Mouse (Mus musculus) limb, embryonic 15.5 days (tissue): ENCODE measurements around the gene Itga5. TPM values are rescaled to one million over a fixed set of nuclear protein-coding genes. Genes with fewer than 3 reads are reported as not detected.
"Not testable (repeated sequence)": the region's sequence is repeated elsewhere in the genome, so short reads cannot be mapped to it uniquely, and the experiment has no call there.

ENCODE experiments used
- ATAC-seq: fragments of 200-750 bp; cut with Nextera tagmentation; 2 replicates; pipeline ENCODE4 v1.8.0; 2017; ENCODE audit warnings: low read depth, moderate TSS enrichment; ENCODE audit not compliant: insufficient number of reproducible peaks, low FRiP score, low TSS enrichment
- H3K27ac ChIP-seq: fragments of 300-500 bp; sonication (generic); 2 replicates; pipeline ENCODE4 v1.5.1; 2015; ENCODE audit warnings: moderate library complexity, mild to moderate bottlenecking, inconsistent platforms
- H3K27me3 ChIP-seq: fragments of 300-500 bp; sonication (generic); 2 replicates; pipeline ENCODE4 v1.6.1; 2015; ENCODE audit warnings: inconsistent platforms
- H3K36me3 ChIP-seq: fragments of 300-500 bp; sonication (generic); 2 replicates; pipeline ENCODE4 v1.6.1; 2015; ENCODE audit warnings: inconsistent platforms
- H3K4me1 ChIP-seq: fragments of 300-500 bp; sonication (generic); 2 replicates; pipeline ENCODE4 v1.6.1; 2015; ENCODE audit warnings: inconsistent platforms
- H3K4me2 ChIP-seq: fragments of 300-500 bp; sonication (generic); 2 replicates; pipeline ENCODE4 v1.6.1; 2015; ENCODE audit warnings: mild to moderate bottlenecking, inconsistent platforms
- H3K4me3 ChIP-seq: fragments of 300-500 bp; sonication (generic); 2 replicates; pipeline ENCODE4 v1.5.1; 2015; ENCODE audit warnings: mild to moderate bottlenecking, inconsistent platforms
- H3K9ac ChIP-seq: fragments of 300-500 bp; sonication (generic); 2 replicates; pipeline ENCODE4 v1.6.1; 2015; ENCODE audit warnings: inconsistent platforms
- H3K9me3 ChIP-seq: fragments of 300-500 bp; sonication (generic); 2 replicates; pipeline ENCODE4 v1.6.1; 2016; ENCODE audit warnings: inconsistent platforms
- WGBS: fragments of 180-500 bp; shearing (Covaris S2); methylation state at CpG from one replicate; pipeline ENCODE4 v1.1.7; 2015; 5-methylcytosine and 5-hydroxymethylcytosine counted together
- polyA plus RNA-seq: library from polyadenylated mRNA; unstranded; fragments of >200 nt; fragmentation: Nextera tagmentation; extraction: Ambion mirVana; gene quantifications from 2 replicates; pipeline ENCODE4 v1.2.1, GENCODE M21; 2015

The Itga5 gene
- 62.0 and 64.9 TPM in 2 replicates for polyA plus RNA-seq

DNA sequence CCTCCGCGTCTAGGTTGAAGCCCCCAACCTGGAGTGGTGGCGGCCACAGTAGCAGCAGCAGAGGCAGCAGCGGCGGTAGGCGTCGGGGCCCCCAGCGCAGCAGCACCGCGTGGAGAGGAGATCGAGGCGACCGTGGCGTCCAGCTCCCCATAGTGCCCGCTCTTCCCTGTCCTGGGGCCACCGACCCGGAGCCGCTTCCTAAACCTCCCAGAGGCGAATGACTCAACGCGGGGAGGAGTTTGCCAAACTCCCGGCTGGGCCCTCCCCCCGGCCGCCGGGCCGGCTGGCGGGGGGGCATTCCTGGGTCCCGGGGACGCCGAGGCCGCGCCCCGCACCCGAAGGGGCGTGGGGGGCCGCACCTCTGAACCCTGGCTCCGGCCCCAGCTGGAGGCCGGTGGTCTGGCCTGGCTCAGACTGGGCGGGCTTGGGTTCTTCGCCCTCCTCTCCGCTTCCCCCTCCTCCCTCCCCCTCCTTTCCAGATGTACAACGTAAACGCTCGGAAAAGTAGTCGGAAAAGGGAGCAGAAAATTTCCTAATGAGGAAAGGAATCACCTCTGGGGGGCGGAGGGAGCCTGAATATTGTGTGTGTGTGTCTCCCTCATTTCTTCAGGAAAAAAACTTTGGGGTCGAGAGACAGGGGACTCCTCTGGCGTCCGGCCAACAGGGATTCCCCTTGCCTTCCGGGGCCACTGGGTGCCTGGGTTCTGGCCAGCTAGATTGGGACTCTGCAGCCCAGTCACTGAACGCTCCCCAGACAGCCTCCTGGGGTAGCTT, at the start of gene Itga5:
Itga5 (minus strand) TSS at position 388 of the 774 bp plus-strand sequence.
- H3K9me3 ChIP-seq, result no peaks in the 10 kb centered on the region
- WGBS, result 1% methylated on average over 49 of the region's 51 CpGs
- H3K4me2 ChIP-seq, result peak within 1 kb of the TSS; percentile 56
- peaks cover 41% of the 10 kb centered on the region for H3K4me1 ChIP-seq
- ATAC-seq, result peak; percentile 72
- H3K27ac ChIP-seq, result peak within 1 kb of the TSS; percentile 95
- no peaks in the 10 kb centered on the region for H3K27me3 ChIP-seq
- H3K4me3 ChIP-seq, result peak within 1 kb of the TSS; percentile 96
- no peaks in the 10 kb centered on the region for H3K36me3 ChIP-seq
- peak within 1 kb of the TSS; percentile 97 for H3K9ac ChIP-seq

DNA sequence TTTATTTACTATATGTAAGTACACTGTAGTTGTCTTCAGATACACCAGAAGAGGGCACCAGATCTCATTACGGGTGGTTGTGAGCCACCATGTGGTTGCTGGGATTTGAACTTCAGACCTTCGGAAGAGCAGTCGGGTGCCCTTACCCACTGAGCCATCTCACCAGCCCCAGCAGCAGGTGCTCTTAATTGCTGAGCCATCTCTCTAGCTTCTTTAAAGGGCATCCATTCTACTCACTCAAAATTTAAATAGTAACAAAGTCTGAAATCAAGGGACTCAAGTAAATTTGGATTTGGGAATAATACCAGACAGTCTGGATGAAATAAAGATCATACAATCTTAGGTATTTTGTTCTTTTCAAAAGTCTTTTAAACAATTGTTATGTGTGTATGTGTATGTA, 39.0 kb upstream of the Itga5 start:
- H3K27ac ChIP-seq, ATAC-seq, H3K4me1 ChIP-seq, H3K9me3 ChIP-seq, H3K4me2 ChIP-seq, H3K27me3 ChIP-seq, H3K9ac ChIP-seq, H3K36me3 ChIP-seq, H3K4me3 ChIP-seq: not testable (repeated sequence)
- 81% methylated on average over 3 of the region's 3 CpGs for WGBS

DNA sequence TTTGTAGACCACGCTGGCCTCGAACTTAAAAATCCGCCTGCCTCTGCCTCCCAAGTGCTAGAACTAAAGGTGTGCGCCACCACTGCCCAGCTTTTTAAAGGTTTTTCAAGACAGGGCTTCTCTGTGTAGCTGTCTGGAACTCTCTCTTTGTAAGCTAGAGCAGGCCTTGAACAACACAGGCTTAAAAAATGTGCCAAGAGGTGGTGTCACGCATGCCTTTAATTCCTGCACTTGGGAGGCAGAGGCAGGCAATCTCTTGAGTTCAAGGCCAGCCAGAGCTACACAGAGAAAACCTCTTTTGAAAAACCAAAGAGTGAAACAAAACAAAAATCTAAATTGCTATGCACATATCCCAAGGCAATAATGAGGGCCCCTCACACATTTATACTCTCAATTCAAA, 34.8 kb upstream of the Itga5 start:
- H3K9ac ChIP-seq, result no peak overlapping the region
- no peaks in the 10 kb centered on the region for H3K36me3 ChIP-seq
- no peaks in the 10 kb centered on the region for H3K4me1 ChIP-seq
- no peak for ATAC-seq
- no peak overlapping the region for H3K4me3 ChIP-seq
- no peak overlapping the region for H3K4me2 ChIP-seq
- H3K27me3 ChIP-seq, result no peaks in the 10 kb centered on the region
- H3K27ac ChIP-seq, result no peak overlapping the region
- WGBS, result 92% methylated on average over 5 of the region's 5 CpGs
- H3K9me3 ChIP-seq, result no peaks in the 10 kb centered on the region

DNA sequence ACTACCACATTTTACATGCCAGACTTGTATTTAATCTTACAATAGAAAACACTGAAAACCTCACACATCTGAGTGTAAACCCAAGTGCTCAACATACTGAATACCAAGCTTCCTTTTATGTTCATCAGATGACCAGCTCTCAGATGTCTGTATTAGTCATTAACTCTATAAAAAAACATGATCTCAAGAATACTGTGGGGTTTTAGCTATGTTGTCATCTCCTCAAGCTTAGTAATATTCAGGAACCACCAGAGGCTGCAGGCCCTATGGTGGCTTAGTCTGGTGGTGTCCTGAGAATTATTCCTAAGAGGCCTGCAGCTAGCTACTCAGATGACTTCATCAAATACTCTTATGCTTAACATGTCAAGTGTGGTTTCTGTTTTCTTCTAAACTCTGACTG, 27.0 kb upstream of the Itga5 start:
- no peak for ATAC-seq

GRCm38 (mm10) chr15:103388556-103389145, 22.1 kb upstream of the Itga5 start:
- no peaks in the 10 kb centered on the region for H3K27me3 ChIP-seq
- no peaks in the 10 kb centered on the region for H3K9me3 ChIP-seq
- H3K27ac ChIP-seq, result no peak overlapping the region
- no peak overlapping the region for H3K4me2 ChIP-seq
- H3K36me3 ChIP-seq, result no peaks in the 10 kb centered on the region
- ATAC-seq, result no peak
- H3K9ac ChIP-seq, result no peak overlapping the region
- 44% methylated on average over 4 of the region's 4 CpGs for WGBS
- no peak overlapping the region for H3K4me3 ChIP-seq
- H3K4me1 ChIP-seq, result peaks cover 7% of the 10 kb centered on the region

More for the DNA sequence above, 27.0 kb upstream of the Itga5 start:
- no peak overlapping the region for H3K4me2 ChIP-seq
- H3K9ac ChIP-seq, result no peak overlapping the region
- H3K36me3 ChIP-seq, result no peaks in the 10 kb centered on the region
- H3K4me3 ChIP-seq, result no peak overlapping the region
- no peaks in the 10 kb centered on the region for H3K27me3 ChIP-seq
- H3K27ac ChIP-seq, result no peak overlapping the region
- no peaks in the 10 kb centered on the region for H3K4me1 ChIP-seq
- H3K9me3 ChIP-seq, result no peaks in the 10 kb centered on the region

GRCm38 (mm10) chr15:103383771-103384488, 17.4 kb upstream of the Itga5 start:
- H3K4me3 ChIP-seq, result no peak overlapping the region
- 61% methylated on average over 7 of the region's 7 CpGs for WGBS

DNA sequence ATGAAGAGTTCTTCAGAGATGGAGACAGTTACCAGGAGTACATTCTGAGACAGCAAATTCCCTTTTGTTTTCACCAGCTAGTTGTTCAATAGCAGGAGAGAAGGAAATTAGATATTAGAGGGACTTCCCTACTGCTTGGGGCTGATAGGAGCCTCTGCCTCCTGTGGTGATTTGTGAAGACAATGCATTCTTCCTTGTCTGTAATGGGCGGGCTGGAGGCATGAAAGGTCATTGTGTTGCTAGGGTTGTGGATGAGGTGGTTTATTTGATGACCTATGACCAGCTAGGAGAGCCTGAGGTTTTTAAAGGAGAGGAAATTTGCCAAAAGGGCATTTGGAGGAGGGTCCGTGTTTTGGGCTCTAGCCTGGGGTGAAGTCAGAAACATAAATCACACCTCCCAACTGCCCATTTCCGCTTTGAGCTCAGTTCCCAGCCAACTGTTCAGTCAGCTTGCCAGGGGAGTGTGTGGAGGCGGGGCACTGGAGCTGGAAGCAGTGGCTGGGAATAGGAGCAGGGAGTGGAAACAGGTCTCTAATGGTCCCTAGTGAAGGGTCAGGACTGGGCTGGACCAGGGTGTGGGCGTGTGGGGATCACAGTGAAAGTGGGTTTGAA, 16.3 kb upstream of the Itga5 start:
- no peak overlapping the region for H3K4me3 ChIP-seq
- H3K36me3 ChIP-seq, result no peaks in the 10 kb centered on the region
- no peak overlapping the region for H3K9ac ChIP-seq
- peak; percentile 69; the same call in 1 of the 2 replicates for ATAC-seq
- no peaks in the 10 kb centered on the region for H3K9me3 ChIP-seq
- 28% methylated on average over 5 of the region's 5 CpGs for WGBS
- H3K27me3 ChIP-seq, result no peaks in the 10 kb centered on the region
- H3K4me1 ChIP-seq, result peaks cover 28% of the 10 kb centered on the region
- no peak overlapping the region for H3K4me2 ChIP-seq
- no peak overlapping the region for H3K27ac ChIP-seq

More at GRCm38 (mm10) chr15:103383771-103384488, 17.4 kb upstream of the Itga5 start:
- no peaks in the 10 kb centered on the region for H3K9me3 ChIP-seq
- 0 out of 2 replicates have a peak overlapping the region, but pooled peaks have one; percentile 7 for H3K27ac ChIP-seq
- H3K9ac ChIP-seq, result no peak overlapping the region
- peaks cover 18% of the 10 kb centered on the region for H3K4me1 ChIP-seq
- no peaks in the 10 kb centered on the region for H3K27me3 ChIP-seq
- no peak overlapping the region for H3K4me2 ChIP-seq
- no peak for ATAC-seq
- H3K36me3 ChIP-seq, result no peaks in the 10 kb centered on the region

DNA sequence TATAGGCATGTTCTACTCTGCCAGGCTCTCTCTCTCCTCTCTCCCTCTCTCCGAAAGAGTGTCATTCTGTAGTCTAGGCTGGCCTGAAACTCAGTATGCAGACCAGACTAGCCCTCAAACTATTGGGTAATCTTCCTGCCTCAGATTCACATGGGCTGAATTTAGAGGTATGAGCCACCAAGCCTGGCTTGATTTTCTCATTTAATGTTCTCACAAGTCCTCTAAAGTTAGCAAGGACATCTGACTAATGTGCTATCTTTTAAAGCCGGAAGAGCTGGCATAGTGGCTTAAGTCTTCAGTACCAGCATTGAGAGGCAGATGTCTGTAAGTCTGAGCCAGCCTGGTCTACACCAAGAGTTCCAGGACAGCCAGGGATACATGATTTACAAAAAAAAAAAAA, 15.5 kb upstream of the Itga5 start:
- Histone ChIP-seq H3K9me3 (no peaks in the 10 kb centered on the region), H3K27me3 (no peaks in the 10 kb centered on the region), H3K36me3 (no peaks in the 10 kb centered on the region), H3K4me3 (no peak overlapping the region), H3K27ac (no peak overlapping the region), H3K4me2 (no peak overlapping the region), H3K4me1 (peaks cover 36% of the 10 kb centered on the region), H3K9ac (no peak overlapping the region)
- WGBS, result 87% methylated on average over 2 of the region's 2 CpGs
- ATAC-seq, result no peak

- no peak overlapping the region for H3K4me2 ChIP-seq
- H3K9me3 ChIP-seq, result no peaks in the 10 kb centered on the region
- no peaks in the 10 kb centered on the region for H3K36me3 ChIP-seq
- no peaks in the 10 kb centered on the region for H3K27me3 ChIP-seq
- no peak overlapping the region for H3K4me3 ChIP-seq
- H3K27ac ChIP-seq, result peak overlapping the region; percentile 75; the same call in 1 of the 2 replicates
- ATAC-seq, result no peak
- H3K9ac ChIP-seq, result no peak overlapping the region
- 42% methylated on average over 3 of the region's 3 CpGs for WGBS
- H3K4me1 ChIP-seq, result peaks cover 37% of the 10 kb centered on the region
Observed at GRCm38 (mm10) chr15:103378665-103379356, 12.2 kb upstream of the Itga5 start.

DNA sequence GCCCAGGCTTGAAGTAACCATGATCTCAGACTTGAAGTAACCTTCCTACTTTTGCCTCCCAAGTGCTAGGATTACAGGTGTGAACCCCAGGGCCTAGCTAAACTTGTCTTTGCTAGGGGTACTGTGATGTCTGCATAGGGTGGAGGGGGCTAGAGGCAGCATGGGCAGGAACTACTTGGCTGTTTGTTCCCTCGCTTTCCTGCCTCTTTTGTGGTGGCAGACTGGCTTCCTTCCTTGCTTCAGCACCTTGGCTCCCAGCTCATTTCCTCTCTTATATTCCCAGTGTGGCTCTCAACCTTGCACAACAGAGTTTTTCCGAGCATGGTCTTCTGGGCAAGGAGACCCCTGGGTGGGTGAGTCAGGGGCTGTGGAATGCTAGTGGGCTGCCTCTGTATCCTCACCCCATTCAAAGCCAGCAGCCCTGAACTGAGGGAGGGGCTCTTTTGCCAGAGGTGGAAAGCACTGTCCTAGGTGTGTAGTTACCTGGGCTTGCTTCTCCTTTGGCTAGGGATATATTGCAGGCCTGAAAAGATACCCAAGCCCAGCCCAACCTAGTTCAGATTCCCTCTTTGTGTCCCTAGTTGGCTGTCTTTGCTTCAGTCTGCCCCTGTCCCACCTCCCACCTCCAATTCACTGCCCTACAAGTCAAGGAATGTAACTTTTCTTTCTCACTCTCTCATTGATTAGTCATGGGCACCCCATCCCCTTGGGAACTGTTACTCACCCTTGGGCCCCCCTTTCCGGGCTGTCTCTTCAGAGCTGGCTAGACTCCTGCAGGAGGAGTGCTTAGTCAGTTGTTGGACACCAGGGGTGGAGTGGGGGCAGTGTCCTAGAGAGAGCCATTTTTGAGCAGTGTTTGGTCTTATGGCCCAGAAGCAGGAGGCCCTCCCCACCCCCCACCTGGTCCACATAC, 11.4 kb upstream of the Itga5 start:
- peak overlapping the region; percentile 75 for H3K27ac ChIP-seq
- H3K9me3 ChIP-seq, result no peaks in the 10 kb centered on the region
- WGBS, result 49% methylated on average over 3 of the region's 3 CpGs
- no peaks in the 10 kb centered on the region for H3K36me3 ChIP-seq
- H3K27me3 ChIP-seq, result no peaks in the 10 kb centered on the region
- peaks cover 29% of the 10 kb centered on the region for H3K4me1 ChIP-seq
- no peak overlapping the region for H3K9ac ChIP-seq
- no peak for ATAC-seq
- no peak overlapping the region for H3K4me3 ChIP-seq
- H3K4me2 ChIP-seq, result no peak overlapping the region
